Mouse (Mus musculus): ENCODE measurements around the gene Cnpy3.

DNA sequence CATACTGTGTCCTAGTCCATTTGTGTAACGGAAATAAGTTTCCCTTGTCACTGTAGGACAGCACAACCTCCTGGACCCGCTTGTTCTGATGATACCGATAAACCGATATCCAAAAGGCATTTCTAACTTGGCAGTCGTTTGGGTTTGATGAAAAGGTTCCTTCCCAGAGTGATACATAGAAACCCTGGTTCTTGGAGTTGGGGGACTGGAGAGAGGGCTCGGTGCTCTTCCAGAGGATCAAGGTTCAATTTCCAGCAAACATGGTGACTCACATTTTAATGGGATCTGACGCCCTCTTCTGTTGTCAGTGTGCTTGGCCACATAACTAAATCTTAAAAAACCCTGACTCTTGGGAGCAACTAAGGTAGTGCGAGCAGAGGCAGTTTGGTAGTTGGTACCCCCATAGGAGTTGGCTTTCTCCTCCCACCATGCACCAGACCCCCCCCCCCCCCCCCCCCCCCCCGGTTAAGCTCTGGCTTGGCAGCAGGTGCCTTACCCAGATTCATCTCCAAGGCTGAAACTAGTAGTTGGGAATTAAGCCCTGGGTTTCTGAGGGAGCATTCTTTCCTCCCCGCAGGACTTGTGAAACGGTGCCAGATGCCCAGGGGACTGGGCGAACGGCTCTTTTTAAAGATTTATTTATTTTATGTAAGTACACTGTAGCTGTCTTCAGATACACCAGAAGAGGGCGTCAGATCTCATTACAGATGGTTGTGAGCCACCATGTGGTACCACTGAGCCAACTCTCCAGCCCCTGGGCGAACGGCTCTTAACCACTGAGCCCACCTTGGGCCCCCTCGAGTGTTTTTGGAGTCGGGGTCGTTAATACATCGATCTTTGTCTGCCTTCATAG lies 21.5 kb upstream of the Cnpy3 start:
- TF ChIP-seq CTCF (conservative IDR thresholded peaks at IDR 0.05; ENCODE audit: low read length) (peak; percentile 5; the same call in 1 of the 2 replicates), POU5F1 (IDR thresholded peaks at IDR 0.05; ENCODE audit: borderline replicate concordance, low read length) (no peak), NANOG (IDR thresholded peaks at IDR 0.05; ENCODE audit: borderline replicate concordance, low read length) (no peak)

Data from E14TG2a.4 (cell line).